Mouse (Mus musculus) lung, postnatal 4 days (tissue): ENCODE measurements around the gene Cntn2.
A peak's percentile ranks its signal among the peaks of the same experiment; 100 is the strongest.
"Not testable (repeated sequence)": the region's sequence is repeated elsewhere in the genome, so short reads cannot be mapped to it uniquely, and the experiment has no call there.

Experiments
- DNase-seq, 2 experiments: peaks; one replicate each; pipeline ENCODE4 v3.0.0; 2021

Cntn2 gene

GRCm38 (mm10) chr1:132509771-132510170 is 33.3 kb downstream of the Cntn2 start:
- DNase-seq = no peak

GRCm38 (mm10) chr1:132506656-132507055 is 36.4 kb downstream of the Cntn2 start:
- DNase-seq = no peak

GRCm38 (mm10) chr1:132506058-132506457 is 37.0 kb downstream of the Cntn2 start, which contains the start of gene Tmem81:
TSS of gene Tmem81 (plus strand) at chr1:132506230.
- no peak for DNase-seq

DNA sequence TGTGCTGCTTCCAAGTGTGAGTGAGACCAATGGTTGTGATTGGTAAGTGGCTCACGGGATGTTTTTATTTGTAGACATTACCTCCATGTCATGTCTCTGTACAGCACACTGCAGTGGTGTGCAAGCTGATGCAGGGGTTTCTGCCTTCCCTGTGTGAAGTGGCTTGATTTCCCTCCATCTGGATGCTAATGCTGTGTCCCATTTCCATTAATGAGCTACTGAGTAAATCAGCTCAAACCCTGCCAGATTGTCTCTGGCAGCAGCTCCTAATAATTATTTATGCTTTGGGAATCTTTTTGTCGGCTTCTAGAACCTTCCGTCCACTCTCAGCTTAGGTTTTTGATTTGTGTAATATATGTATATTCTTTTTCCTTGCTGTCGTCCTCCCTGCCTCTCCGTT is 37.9 kb downstream of the Cntn2 start:
- DNase-seq = no peak

- DNase-seq = no peak
Measured at GRCm38 (mm10) chr1:132500535-132500934, 42.5 kb downstream of the Cntn2 start.

GRCm38 (mm10) chr1:132483759-132484158 is 59.3 kb downstream of the Cntn2 start:
- no peak for DNase-seq

DNA sequence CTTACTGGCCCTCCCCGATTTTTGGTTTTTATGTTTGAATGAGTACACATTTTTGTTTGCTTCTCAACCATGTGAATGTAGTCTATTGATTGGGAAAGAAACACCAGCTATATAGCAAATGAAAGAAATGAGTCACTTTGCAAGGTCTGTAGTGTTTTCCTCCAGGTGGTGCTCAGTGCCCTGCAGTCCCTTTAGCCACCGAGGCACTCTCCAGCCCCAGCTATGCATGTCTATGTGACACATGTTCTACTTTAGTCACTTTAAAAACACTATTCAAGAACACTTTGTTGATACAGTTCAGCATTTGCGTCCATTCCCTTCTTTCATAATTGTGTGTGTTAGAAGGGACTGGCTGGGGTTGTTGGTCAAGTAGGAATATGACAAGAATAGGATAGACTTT is 59.8 kb downstream of the Cntn2 start:
- no peak for DNase-seq

- DNase-seq = no peak
Measured at GRCm38 (mm10) chr1:132481619-132482018, 61.4 kb downstream of the Cntn2 start.

DNA sequence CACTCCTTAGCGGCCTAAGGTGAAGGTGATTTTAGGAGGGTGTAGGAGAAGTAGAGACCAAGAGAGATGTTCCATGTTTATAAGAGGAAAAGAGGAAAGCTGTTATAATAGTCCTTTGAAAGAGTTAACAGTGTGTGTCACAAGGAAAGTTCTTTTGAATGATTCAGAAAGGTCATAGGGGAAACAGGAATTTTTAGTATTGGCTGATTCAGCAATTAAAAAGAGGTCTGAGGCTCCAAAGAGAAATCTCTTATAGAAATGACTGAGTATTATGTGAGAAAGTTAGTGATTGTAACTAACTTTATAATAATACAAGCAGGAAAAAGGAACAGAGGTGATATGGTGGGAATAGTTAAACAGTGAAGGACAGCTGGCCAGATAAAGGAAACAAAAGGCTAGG is 63.6 kb downstream of the Cntn2 start:
- DNase-seq = no peak

GRCm38 (mm10) chr1:132476928-132477691 is 65.9 kb downstream of the Cntn2 start, which contains the start of gene Rbbp5:
TSS of gene Rbbp5 (plus strand) at chr1:132477365.
- DNase-seq = peak; percentile 90 to 93

DNA sequence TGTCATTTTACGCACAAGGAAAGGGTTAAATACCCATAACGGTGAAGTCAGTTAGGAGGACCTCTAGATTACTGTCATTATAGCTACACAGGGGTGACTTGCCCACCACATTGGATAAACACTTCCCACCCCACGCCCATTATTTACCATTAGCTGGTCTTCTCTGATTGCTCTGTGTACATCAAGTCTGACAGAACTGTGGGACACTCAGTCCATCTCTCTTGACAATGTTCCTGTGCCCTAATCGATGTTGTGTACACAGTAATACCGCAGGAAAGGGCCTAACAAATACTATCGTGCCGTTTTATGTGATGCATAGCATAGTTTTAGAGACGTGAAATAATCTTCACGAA is 66.5 kb downstream of the Cntn2 start:
- DNase-seq = no peak

GRCm38 (mm10) chr1:132474496-132474895 is 68.6 kb downstream of the Cntn2 start:
- no peak for DNase-seq

- no peak for DNase-seq
Measured at GRCm38 (mm10) chr1:132472537-132472936, 70.5 kb downstream of the Cntn2 start.

GRCm38 (mm10) chr1:132471499-132471898 is 71.6 kb downstream of the Cntn2 start:
- DNase-seq = no peak

- no peak for DNase-seq
Measured at GRCm38 (mm10) chr1:132471032-132471431, 72.0 kb downstream of the Cntn2 start.

GRCm38 (mm10) chr1:132470031-132470430 is 73.0 kb downstream of the Cntn2 start:
- DNase-seq = not testable (repeated sequence)

GRCm38 (mm10) chr1:132469519-132469918 is 73.5 kb downstream of the Cntn2 start:
- DNase-seq = peak in 1 of 2 experiments; percentile 16

DNA sequence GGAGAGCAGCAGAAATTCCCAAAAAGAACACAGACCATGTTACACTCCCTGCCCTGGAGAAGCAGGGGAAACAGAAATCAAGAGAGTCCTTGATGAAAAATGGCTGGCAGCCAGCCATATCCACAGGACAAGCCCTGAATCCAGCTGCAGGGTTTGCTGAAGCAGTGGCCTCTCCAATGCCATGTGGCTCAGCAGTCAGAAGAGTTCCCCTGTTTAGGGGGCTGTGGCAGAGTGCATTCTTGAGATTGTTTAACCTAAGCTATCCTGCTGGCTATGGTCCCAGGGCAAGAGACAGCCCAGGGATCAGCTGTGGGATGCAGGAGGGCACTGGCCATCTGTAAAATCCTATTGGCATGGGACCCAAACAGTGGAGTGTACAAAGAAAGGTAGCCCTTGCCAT is 74.1 kb downstream of the Cntn2 start:
- peak in 1 of 2 experiments; percentile 32 for DNase-seq

GRCm38 (mm10) chr1:132464651-132465050 is 78.4 kb downstream of the Cntn2 start:
- no peak for DNase-seq
